Mouse (Mus musculus) CD4-positive, CD25-positive, alpha-beta regulatory T cell, adult 4 months (primary cell): ENCODE data around the gene Hnrnpu. TPM values are rescaled to one million over a fixed set of nuclear protein-coding genes. Genes with fewer than 3 reads are reported as not detected.
"Not testable (repeated sequence)": the region's sequence is repeated elsewhere in the genome, so short reads cannot be mapped to it uniquely, and the experiment has no call there.

Experiments used
- ATAC-seq: one replicate; pipeline ENCODE4 v1.8.0; 2017
- polyA plus RNA-seq, 2 experiments: library from polyadenylated mRNA; unstranded; fragments of 100-300 nt; shearing (Covaris generic); gene quantifications; one replicate each; pipeline ENCODE4 v1.2.1; 2017

Gene Hnrnpu
- polyA plus RNA-seq, 2 experiments from 2014 or later = 73.0 to 136 TPM

DNA sequence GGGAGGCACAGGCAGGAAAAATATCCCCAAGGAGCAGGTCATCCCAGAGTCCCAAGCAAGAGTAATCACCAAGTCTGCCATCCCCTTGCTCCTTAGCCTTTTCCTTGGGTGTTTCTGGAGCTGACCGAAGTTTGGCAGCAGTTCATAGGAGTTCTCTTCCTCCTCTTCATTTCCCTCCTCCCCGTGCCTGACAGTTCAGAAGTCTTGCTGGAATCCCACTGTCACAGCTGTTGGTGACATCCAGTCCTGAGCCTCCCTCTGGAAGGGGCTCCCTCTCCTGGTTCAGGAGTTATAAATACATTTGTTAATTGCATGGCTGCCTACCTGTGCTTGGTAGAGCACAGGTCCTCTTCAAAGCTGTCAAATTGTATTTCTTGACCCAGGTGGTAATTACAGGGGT lies 28.1 kb downstream of the Hnrnpu start:
- ATAC-seq = no peak

DNA sequence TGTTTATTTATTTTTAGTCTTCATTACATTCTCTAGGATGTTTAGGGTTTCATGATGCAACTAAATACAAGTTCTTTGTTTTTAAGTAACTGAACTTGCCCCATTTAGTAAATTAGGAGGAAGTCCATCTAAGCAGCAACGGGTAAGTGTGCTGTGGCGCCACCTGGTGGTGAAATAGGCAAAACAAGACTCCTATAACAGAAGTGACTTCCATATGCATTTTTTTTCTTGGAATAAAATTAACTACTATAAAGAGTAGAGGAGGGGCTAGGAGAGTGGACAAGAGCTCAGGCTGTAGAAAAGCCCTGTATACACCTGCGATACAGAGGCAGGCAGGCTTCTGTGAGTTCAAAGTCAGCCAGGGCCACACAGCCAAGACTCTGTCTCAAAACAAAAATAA lies 34.2 kb downstream of the Hnrnpu start:
- ATAC-seq = peak; percentile 51

DNA sequence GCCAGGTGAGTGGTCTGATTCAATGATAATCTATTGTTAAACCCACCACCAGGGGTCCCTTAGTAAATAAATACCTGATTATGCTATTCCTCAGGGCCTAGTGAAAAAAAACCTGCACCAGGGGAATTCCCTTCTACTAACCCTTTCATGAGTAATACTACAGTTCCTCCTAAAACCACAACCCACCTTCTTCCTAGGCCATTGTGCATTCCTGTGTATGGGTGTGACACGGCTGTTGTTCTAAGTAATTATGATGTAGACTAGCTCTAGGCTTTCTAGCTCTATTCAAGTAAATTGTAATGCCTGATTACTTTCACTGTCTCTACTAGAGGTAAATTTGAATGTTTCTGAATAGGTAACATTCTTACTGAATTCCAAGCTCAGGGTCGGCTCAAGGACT lies 36.3 kb downstream of the Hnrnpu start:
- ATAC-seq = not testable (repeated sequence)

DNA sequence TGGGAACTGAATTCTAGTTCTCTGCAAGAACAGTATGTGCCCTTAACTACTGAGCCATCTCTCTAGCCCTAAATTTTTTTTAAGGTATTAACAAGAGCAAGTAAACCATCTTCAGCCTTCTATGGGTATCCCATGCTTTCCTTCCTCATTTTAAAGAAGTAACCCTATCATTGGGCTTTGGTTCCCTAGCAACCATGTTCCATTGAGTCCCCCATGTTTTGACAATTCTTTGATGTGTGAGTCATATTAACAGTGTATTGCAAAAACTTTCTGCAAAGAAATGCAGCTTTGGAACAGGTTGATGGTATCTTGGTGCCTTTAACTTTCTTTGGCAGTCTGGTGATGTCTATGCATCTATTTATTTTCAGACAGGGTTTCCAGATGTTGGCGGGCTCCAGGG lies 43.5 kb downstream of the Hnrnpu start:
- no peak for ATAC-seq

DNA sequence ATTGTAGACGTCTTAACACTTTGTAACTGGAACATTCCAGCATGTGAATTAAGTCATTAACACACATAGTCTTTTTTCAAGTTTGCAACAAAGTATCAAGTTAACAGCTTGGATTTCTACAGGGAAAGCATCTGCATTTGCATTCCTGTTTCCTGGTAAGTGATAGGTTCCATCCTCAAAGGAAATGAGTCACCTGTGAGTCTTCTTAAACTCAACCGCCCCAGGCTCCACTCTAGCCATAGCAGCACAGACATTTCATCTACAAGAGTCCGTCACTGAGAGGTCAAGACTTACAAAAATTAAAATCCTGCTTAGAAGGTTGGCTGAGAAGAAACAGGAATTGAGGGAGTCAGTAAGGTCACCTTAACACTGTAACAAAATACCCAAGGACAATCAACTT lies 45.9 kb downstream of the Hnrnpu start:
- no peak for ATAC-seq

DNA sequence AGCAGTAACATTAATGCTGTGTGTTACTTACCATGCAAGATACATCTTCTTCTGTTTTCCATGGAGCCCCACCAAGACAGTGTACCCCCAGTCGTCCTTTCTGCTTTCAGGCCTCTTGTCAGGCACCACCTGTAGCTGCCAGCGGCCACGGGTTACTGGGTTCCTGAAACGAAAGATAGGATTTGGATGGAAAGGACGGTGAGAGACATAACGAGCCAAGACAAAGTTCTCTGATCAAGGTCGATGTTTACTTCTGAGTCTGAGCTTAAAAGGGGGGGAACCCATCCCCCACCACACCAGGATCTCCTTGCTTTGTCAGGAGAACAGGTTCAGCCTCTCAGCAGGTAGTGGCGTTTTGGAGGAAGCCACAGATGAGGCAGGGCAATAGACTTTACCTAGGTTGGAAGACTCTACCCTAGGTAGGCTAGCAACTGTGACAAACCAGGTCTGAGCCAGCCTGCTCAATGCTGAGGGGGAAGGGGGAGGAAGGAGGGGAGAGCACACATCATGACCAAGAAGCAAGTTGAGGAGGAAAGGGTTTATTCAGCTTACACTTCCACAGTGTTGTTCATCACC lies 49.9 kb downstream of the Hnrnpu start:
- ATAC-seq = no peak

DNA sequence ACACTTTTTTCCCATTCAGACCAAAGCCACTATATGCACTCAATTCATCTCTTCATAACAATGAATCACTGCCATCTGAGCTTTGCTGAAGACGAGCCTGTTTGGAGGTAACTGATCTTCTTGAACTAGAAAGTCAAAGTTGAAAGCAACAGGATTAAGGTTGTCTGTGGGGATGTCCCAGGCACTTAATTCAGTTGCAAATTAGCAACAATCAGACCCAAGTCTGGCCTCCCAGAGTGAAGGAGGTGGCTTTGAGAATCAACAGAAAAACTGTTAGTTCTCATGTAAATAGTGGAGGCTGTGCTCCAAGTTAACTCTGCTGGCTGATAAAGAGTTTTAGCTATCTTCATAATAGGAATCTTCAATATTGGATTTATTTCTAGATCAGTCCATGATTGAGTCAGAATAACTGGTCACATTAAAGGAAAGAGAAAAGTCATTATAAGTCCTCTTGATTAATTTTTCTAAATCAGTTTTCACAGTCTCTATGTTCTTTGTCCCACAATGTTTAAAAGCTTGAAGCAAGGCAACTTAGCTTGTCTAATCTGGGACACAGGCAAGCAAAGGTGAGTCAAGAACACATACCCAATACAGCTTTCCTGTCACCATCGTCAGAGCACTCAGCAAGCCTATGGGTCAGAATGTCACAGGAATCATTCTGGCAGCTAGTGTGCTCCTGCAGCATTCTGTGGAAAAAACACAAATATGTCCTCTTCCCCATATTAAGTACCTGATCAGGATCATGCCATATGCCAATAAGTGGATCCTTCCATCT lies 53.5 kb downstream of the Hnrnpu start:
- ATAC-seq = no peak

DNA sequence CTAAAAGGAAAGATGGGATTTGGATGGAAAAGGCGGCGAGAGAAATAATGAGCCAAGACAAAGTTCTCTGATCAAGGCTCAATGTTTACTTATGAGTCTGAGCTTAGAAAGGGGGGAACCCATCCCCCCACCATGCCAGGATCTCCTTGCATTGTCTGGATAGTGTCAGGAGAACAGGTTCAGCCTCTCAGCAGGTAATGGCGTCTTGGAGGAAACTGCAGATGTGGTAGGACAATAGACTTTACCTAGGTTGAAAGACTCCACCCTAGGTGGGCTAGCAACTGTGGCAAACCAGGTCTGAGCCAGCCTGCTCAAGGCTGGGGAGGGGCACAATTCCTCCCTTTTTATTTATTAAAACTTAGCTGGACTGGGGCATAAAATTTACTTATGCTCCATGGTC lies 54.3 kb downstream of the Hnrnpu start:
- ATAC-seq = not testable (repeated sequence)

DNA sequence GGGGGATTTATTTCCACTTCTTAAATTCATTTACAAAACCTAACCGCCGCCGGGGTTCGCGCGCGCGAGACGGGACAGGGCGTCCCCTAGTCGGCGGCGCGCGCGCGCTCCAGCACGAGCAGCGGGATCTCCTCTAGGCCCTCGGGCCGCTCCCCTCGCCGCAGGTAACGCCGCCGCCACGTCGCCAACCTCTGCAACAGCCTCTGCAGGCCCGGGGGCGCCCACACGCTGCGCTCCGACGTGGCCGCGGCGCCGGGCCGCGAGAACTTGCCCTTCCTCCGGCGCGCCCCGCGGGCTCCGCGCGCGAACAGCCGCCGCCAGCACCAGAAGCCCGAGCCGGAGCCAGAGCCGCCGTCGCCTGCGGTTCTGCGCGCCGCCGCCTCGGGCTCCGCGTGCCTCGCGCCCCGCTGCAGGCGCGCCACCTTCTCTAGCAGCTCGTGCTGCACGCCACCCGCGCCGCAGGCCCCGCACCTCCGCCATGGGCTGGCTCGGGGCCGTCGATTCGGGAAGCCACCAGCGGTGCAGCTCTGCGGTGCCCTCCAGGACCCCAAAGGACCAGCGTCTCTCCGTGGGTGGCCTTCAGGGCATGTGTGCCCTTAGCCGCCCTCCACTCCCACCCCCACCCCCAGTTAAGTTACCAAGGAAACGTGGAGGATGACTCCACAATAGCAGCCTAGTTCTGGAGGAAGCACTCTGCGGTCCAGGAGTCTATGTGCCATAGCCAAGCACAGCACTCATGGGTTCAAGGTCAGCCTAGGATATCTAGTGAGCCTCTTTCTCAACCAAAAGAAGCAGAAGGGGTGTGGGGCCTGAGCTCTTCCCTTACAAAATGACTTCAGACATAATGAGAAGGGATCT lies 61.3 kb downstream of the Hnrnpu start:
- ATAC-seq = no peak

DNA sequence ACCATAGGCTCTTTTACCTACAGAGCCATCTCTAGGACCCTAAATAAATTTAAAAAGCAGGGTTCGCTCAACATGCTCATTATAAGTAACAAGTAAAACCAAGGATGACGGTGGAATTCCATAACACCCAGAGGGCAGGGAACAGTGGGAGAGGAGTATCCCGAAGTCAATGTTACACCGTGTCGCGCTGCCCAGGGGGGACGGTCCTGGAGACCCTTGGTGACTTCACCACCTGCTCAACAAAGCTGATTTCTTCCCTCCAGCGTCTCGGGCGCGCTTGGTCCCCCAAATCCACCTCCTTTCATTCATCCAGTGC lies 61.9 kb downstream of the Hnrnpu start:
- no peak for ATAC-seq

DNA sequence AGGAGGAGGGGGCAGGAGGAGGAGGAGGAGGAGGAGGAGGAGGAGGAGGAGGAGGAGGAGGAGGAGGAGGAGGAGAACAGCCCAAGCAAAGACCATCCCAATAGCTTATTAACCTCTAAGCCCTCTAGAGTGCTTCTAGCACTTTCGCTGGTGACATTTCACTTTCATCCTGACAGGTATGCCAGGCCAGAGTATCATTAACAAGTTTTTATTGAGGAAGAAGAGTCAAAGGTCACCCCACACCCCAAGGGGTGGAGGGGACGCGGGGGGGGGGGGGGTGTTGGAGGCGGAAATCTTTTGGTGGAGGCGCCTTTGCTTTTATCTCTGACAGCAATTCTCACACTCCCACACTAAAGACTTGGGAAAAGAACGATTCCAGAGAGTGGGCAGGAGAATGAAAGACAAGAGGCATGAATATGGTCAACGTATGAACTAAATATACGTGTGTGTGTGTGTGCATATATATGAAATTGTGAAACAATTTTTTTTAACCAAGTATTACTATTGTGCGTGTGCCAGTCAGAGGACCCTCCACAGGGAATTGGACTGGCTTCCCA lies 62.3 kb downstream of the Hnrnpu start:
- no peak for ATAC-seq

Other genes with a start within 250 kb of the Hnrnpu start
- gene Desi2, start 150.4 kb downstream of the Hnrnpu start, polyA plus RNA-seq = 1 to 10 TPM; 9.1 to 9.3 TPM
- gene Cox20, start 18.7 kb downstream of the Hnrnpu start, polyA plus RNA-seq = 100 to 1,000 TPM; 151 to 205 TPM
- 1 to 10 TPM; 3.7 to 8.2 TPM for gene Efcab2, start 68.3 kb upstream of the Hnrnpu start, polyA plus RNA-seq
- gene Kif26b, start 191.3 kb upstream of the Hnrnpu start, polyA plus RNA-seq = under 1 TPM in 1 of 2 experiments, not detected in 1; 0.04 TPM